Mouse (Mus musculus) liver, embryonic 14.5 days (tissue): ENCODE results near the gene Syce3.

Experiments used
- CTCF ChIP-seq: IDR thresholded peaks from 2 replicates; pipeline ENCODE4 v1.5.1; 2016; ENCODE audit warnings: antibody characterized with exemption, low read depth, control low read depth
- EP300 ChIP-seq: IDR thresholded peaks from 2 replicates; pipeline ENCODE4 v1.6.1; 2016; ENCODE audit warnings: antibody characterized with exemption, low read depth

DNA sequence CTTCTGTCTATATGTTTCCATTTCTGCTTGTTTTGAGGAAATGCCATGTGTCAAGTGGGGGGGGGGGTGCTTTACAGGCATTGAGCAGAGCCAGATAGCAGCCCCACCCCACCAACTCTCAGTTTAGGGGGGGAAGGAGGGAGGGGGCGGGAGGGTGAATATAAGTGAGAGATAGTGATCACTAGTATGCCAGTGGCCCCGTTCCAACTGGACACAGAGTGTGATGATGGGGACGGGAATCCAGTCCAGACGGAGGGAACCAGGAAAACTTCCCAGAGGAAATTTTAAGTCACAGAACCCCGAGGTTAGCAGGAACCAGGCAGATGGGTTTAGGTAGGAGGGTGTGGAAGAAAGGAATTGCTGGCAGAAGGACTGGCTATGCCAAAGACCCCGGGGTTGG is 45.3 kb upstream of the Syce3 start:
- TF ChIP-seq CTCF (no peak), EP300 (no peak)
